Mouse (Mus musculus): ENCODE measurements around the gene Pdgfb. TPM values are rescaled to one million over a fixed set of nuclear protein-coding genes. Genes with fewer than 3 reads are reported as not detected.

Pdgfb gene
- polyA plus RNA-seq, 1 experiment from 2014 or later: 5.8 TPM

- H3K4me2 ChIP-seq (replicated peaks; ENCODE audit: low read depth, low read length): no peak overlapping the region
Measured at GRCm38 (mm10) chr15:80006156-80006555, 8.6 kb downstream of the Pdgfb start.

GRCm38 (mm10) chr15:80005436-80005835, 9.3 kb downstream of the Pdgfb start:
- no peaks in the 10 kb centered on the region for H3K36me3 ChIP-seq (ENCODE audit: control insufficient read depth, insufficient read depth, low read length)
- WGBS: 78% methylated on average over 10 of the region's 10 CpGs
- no peak overlapping the region for H3K9ac ChIP-seq (ENCODE audit: low read depth, low read length)
- no peaks in the 10 kb centered on the region for H3K9me3 ChIP-seq (ENCODE audit: control insufficient read depth, low read length)
- peaks cover 9% of the 10 kb centered on the region; the same call in 1 of the 2 replicates for H3K4me1 ChIP-seq (ENCODE audit: control insufficient read depth, insufficient read depth, low read length)
- no peak overlapping the region for H3K4me3 ChIP-seq (ENCODE audit: low read length)
- no peak for ATAC-seq (ENCODE audit: low FRiP score, low TSS enrichment)
- no peaks in the 10 kb centered on the region for H3K27me3 ChIP-seq (ENCODE audit: control insufficient read depth, insufficient read depth, low read length)
- 0 out of 2 replicates have a peak overlapping the region, but pooled peaks have one; percentile 42 for H3K27ac ChIP-seq (ENCODE audit: low read depth, low read length)
- no peak overlapping the region for H3K4me2 ChIP-seq (replicated peaks; ENCODE audit: low read depth, low read length)

More at GRCm38 (mm10) chr15:80006156-80006555, 8.6 kb downstream of the Pdgfb start:
- 78% methylated on average over 7 of the region's 7 CpGs for WGBS
- no peaks in the 10 kb centered on the region for H3K36me3 ChIP-seq (ENCODE audit: control insufficient read depth, insufficient read depth, low read length)
- no peak overlapping the region for H3K4me3 ChIP-seq (ENCODE audit: low read length)
- peaks cover 11% of the 10 kb centered on the region; the same call in 1 of the 2 replicates for H3K4me1 ChIP-seq (ENCODE audit: control insufficient read depth, insufficient read depth, low read length)
- H3K27me3 ChIP-seq (ENCODE audit: control insufficient read depth, insufficient read depth, low read length): peaks cover 7% of the 10 kb centered on the region; the same call in 1 of the 2 replicates
- ATAC-seq (ENCODE audit: low FRiP score, low TSS enrichment): no peak
- H3K9me3 ChIP-seq (ENCODE audit: control insufficient read depth, low read length): no peaks in the 10 kb centered on the region
- H3K27ac ChIP-seq (ENCODE audit: low read depth, low read length): no peak overlapping the region
- H3K9ac ChIP-seq (ENCODE audit: low read depth, low read length): no peak overlapping the region

GRCm38 (mm10) chr15:80004644-80005340, 10.0 kb downstream of the Pdgfb start:
- ATAC-seq (ENCODE audit: low FRiP score, low TSS enrichment): 0 out of 2 replicates have a peak, but pooled peaks have one; percentile 17
- H3K4me1 ChIP-seq (ENCODE audit: control insufficient read depth, insufficient read depth, low read length): peaks cover 9% of the 10 kb centered on the region; the same call in 1 of the 2 replicates
- H3K36me3 ChIP-seq (ENCODE audit: control insufficient read depth, insufficient read depth, low read length): no peaks in the 10 kb centered on the region
- no peaks in the 10 kb centered on the region for H3K27me3 ChIP-seq (ENCODE audit: control insufficient read depth, insufficient read depth, low read length)
- 50% methylated on average over 14 of the region's 14 CpGs for WGBS
- H3K4me3 ChIP-seq (ENCODE audit: low read length): no peak overlapping the region
- peak overlapping the region; percentile 42; the same call in 1 of the 2 replicates for H3K27ac ChIP-seq (ENCODE audit: low read depth, low read length)
- H3K9ac ChIP-seq (ENCODE audit: low read depth, low read length): no peak overlapping the region
- H3K4me2 ChIP-seq (replicated peaks; ENCODE audit: low read depth, low read length): no peak overlapping the region
- no peaks in the 10 kb centered on the region for H3K9me3 ChIP-seq (ENCODE audit: control insufficient read depth, low read length)

- Histone ChIP-seq H3K27ac (ENCODE audit: low read depth, low read length) (no peak overlapping the region), H3K4me2 (replicated peaks; ENCODE audit: low read depth, low read length) (no peak overlapping the region), H3K9me3 (ENCODE audit: control insufficient read depth, low read length) (no peaks in the 10 kb centered on the region), H3K27me3 (ENCODE audit: control insufficient read depth, insufficient read depth, low read length) (no peaks in the 10 kb centered on the region), H3K9ac (ENCODE audit: low read depth, low read length) (no peak overlapping the region), H3K36me3 (ENCODE audit: control insufficient read depth, insufficient read depth, low read length) (no peaks in the 10 kb centered on the region), H3K4me1 (ENCODE audit: control insufficient read depth, insufficient read depth, low read length) (peaks cover 5% of the 10 kb centered on the region; the same call in 1 of the 2 replicates), H3K4me3 (ENCODE audit: low read length) (no peak overlapping the region)
- 67% methylated on average over 2 of the region's 2 CpGs for WGBS
- ATAC-seq (ENCODE audit: low FRiP score, low TSS enrichment): no peak
Measured at GRCm38 (mm10) chr15:80003581-80003980, 11.2 kb downstream of the Pdgfb start.

GRCm38 (mm10) chr15:80001601-80002000, 13.2 kb downstream of the Pdgfb start:
- no peaks in the 10 kb centered on the region for H3K27me3 ChIP-seq (ENCODE audit: control insufficient read depth, insufficient read depth, low read length)
- H3K36me3 ChIP-seq (ENCODE audit: control insufficient read depth, insufficient read depth, low read length): no peaks in the 10 kb centered on the region
- H3K9me3 ChIP-seq (ENCODE audit: control insufficient read depth, low read length): no peaks in the 10 kb centered on the region
- no peak overlapping the region for H3K4me3 ChIP-seq (ENCODE audit: low read length)
- H3K4me2 ChIP-seq (replicated peaks; ENCODE audit: low read depth, low read length): no peak overlapping the region
- 90% methylated on average over 23 of the region's 23 CpGs for WGBS
- ATAC-seq (ENCODE audit: low FRiP score, low TSS enrichment): no peak
- H3K9ac ChIP-seq (ENCODE audit: low read depth, low read length): no peak overlapping the region
- peaks cover 5% of the 10 kb centered on the region; the same call in 1 of the 2 replicates for H3K4me1 ChIP-seq (ENCODE audit: control insufficient read depth, insufficient read depth, low read length)
- H3K27ac ChIP-seq (ENCODE audit: low read depth, low read length): no peak overlapping the region

GRCm38 (mm10) chr15:80000694-80001093, 14.1 kb downstream of the Pdgfb start:
- 40% methylated on average over 8 of the region's 8 CpGs for WGBS
- no peak overlapping the region for H3K4me2 ChIP-seq (replicated peaks; ENCODE audit: low read depth, low read length)
- H3K27me3 ChIP-seq (ENCODE audit: control insufficient read depth, insufficient read depth, low read length): no peaks in the 10 kb centered on the region
- peaks cover 5% of the 10 kb centered on the region; the same call in 1 of the 2 replicates for H3K4me1 ChIP-seq (ENCODE audit: control insufficient read depth, insufficient read depth, low read length)
- no peaks in the 10 kb centered on the region for H3K9me3 ChIP-seq (ENCODE audit: control insufficient read depth, low read length)
- H3K4me3 ChIP-seq (ENCODE audit: low read length): no peak overlapping the region
- H3K27ac ChIP-seq (ENCODE audit: low read depth, low read length): no peak overlapping the region
- no peaks in the 10 kb centered on the region for H3K36me3 ChIP-seq (ENCODE audit: control insufficient read depth, insufficient read depth, low read length)
- no peak overlapping the region for H3K9ac ChIP-seq (ENCODE audit: low read depth, low read length)
- ATAC-seq (ENCODE audit: low FRiP score, low TSS enrichment): no peak

- Histone ChIP-seq H3K9me3 (ENCODE audit: control insufficient read depth, low read length) (no peaks in the 10 kb centered on the region), H3K4me3 (ENCODE audit: low read length) (no peak overlapping the region), H3K4me2 (replicated peaks; ENCODE audit: low read depth, low read length) (no peak overlapping the region), H3K36me3 (ENCODE audit: control insufficient read depth, insufficient read depth, low read length) (no peaks in the 10 kb centered on the region), H3K9ac (ENCODE audit: low read depth, low read length) (no peak overlapping the region), H3K4me1 (ENCODE audit: control insufficient read depth, insufficient read depth, low read length) (no peaks in the 10 kb centered on the region), H3K27me3 (ENCODE audit: control insufficient read depth, insufficient read depth, low read length) (no peaks in the 10 kb centered on the region), H3K27ac (ENCODE audit: low read depth, low read length) (no peak overlapping the region)
- ATAC-seq (ENCODE audit: low FRiP score, low TSS enrichment): no peak
- 65% methylated on average over 3 of the region's 3 CpGs for WGBS
Measured at GRCm38 (mm10) chr15:79997988-79998387, 16.8 kb downstream of the Pdgfb start.

- H3K9ac ChIP-seq (ENCODE audit: low read depth, low read length): no peak overlapping the region
- no peaks in the 10 kb centered on the region for H3K4me1 ChIP-seq (ENCODE audit: control insufficient read depth, insufficient read depth, low read length)
- 92% methylated on average over 11 of the region's 11 CpGs for WGBS
- ATAC-seq (ENCODE audit: low FRiP score, low TSS enrichment): no peak
- H3K27me3 ChIP-seq (ENCODE audit: control insufficient read depth, insufficient read depth, low read length): no peaks in the 10 kb centered on the region
- no peak overlapping the region for H3K27ac ChIP-seq (ENCODE audit: low read depth, low read length)
- no peaks in the 10 kb centered on the region for H3K9me3 ChIP-seq (ENCODE audit: control insufficient read depth, low read length)
- no peak overlapping the region for H3K4me3 ChIP-seq (ENCODE audit: low read length)
- H3K4me2 ChIP-seq (replicated peaks; ENCODE audit: low read depth, low read length): no peak overlapping the region
- no peaks in the 10 kb centered on the region for H3K36me3 ChIP-seq (ENCODE audit: control insufficient read depth, insufficient read depth, low read length)
Measured at GRCm38 (mm10) chr15:79996781-79997180, 18.0 kb downstream of the Pdgfb start.

GRCm38 (mm10) chr15:79995552-79995951, 19.2 kb downstream of the Pdgfb start:
- WGBS: 94% methylated on average over 7 of the region's 7 CpGs
- H3K4me1 ChIP-seq (ENCODE audit: control insufficient read depth, insufficient read depth, low read length): no peaks in the 10 kb centered on the region
- H3K4me2 ChIP-seq (replicated peaks; ENCODE audit: low read depth, low read length): no peak overlapping the region
- no peak overlapping the region for H3K4me3 ChIP-seq (ENCODE audit: low read length)
- H3K9ac ChIP-seq (ENCODE audit: low read depth, low read length): no peak overlapping the region
- no peaks in the 10 kb centered on the region for H3K9me3 ChIP-seq (ENCODE audit: control insufficient read depth, low read length)
- ATAC-seq (ENCODE audit: low FRiP score, low TSS enrichment): no peak
- H3K27me3 ChIP-seq (ENCODE audit: control insufficient read depth, insufficient read depth, low read length): no peaks in the 10 kb centered on the region
- H3K36me3 ChIP-seq (ENCODE audit: control insufficient read depth, insufficient read depth, low read length): no peaks in the 10 kb centered on the region
- no peak overlapping the region for H3K27ac ChIP-seq (ENCODE audit: low read depth, low read length)
